Mouse (Mus musculus) embryonic facial prominence, embryonic 11.5 days (tissue): ENCODE data around the gene Mei4. TPM values are rescaled to one million over a fixed set of nuclear protein-coding genes. Genes with fewer than 3 reads are reported as not detected.

Experiments used
- ATAC-seq: fragments of 200-750 bp; cut with Nextera tagmentation; replicated peaks from 2 replicates; pipeline ENCODE4 v1.8.0; 2017; ENCODE audit warnings: low read depth; ENCODE audit not compliant: insufficient number of reproducible peaks, low FRiP score, low TSS enrichment
- DNase-seq: peaks from one replicate; pipeline ENCODE4 v3.0.0-alpha.2; 2015; ENCODE audit warnings: low spot score
- H3K27ac ChIP-seq: fragments of 300-500 bp; sonication (generic); replicated peaks from 2 replicates; pipeline ENCODE4 v1.5.1; 2014; ENCODE audit warnings: mild to moderate bottlenecking, low read depth, low read length, control low read depth
- H3K27me3 ChIP-seq: fragments of 300-500 bp; sonication (generic); 2 replicates; pipeline ENCODE4 v1.6.1; 2014; ENCODE audit warnings: mild to moderate bottlenecking, low read length, moderate library complexity, mixed read lengths; ENCODE audit not compliant: control insufficient read depth, insufficient read depth
- H3K36me3 ChIP-seq: fragments of 300-500 bp; sonication (generic); replicated peaks from 2 replicates; pipeline ENCODE4 v1.6.1; 2014; ENCODE audit warnings: low read depth, mild to moderate bottlenecking, low read length, moderate library complexity, mixed read lengths; ENCODE audit not compliant: control insufficient read depth, insufficient read depth
- H3K4me1 ChIP-seq: fragments of 300-500 bp; sonication (generic); 2 replicates; pipeline ENCODE4 v1.6.1; 2014; ENCODE audit warnings: low read length, mixed read lengths; ENCODE audit not compliant: control insufficient read depth, insufficient read depth
- H3K4me2 ChIP-seq: fragments of 300-500 bp; sonication (generic); 2 replicates; pipeline ENCODE4 v1.6.1; 2014; ENCODE audit warnings: low read depth, mild to moderate bottlenecking, control low read depth, low read length, moderate library complexity
- H3K4me3 ChIP-seq: fragments of 300-500 bp; sonication (generic); 2 replicates; pipeline ENCODE4 v1.5.1; 2014; ENCODE audit warnings: low read depth, low read length, control low read depth
- H3K9ac ChIP-seq: fragments of 300-500 bp; sonication (generic); replicated peaks from 2 replicates; pipeline ENCODE4 v1.6.1; 2014; ENCODE audit warnings: mild to moderate bottlenecking, control low read depth, low read length
- H3K9me3 ChIP-seq: fragments of 300-500 bp; sonication (generic); replicated peaks from 2 replicates; pipeline ENCODE4 v1.6.1; 2016; ENCODE audit warnings: mild to moderate bottlenecking, low read length, inconsistent platforms, mixed read lengths; ENCODE audit not compliant: control insufficient read depth
- WGBS: fragments of 180-500 bp; shearing (Covaris S2); extraction: QIAGEN DNeasy Blood & Tissue Kit; methylation state at CpG from one replicate; pipeline ENCODE4 v1.1.7; 2014; 5-methylcytosine and 5-hydroxymethylcytosine counted together
- polyA plus RNA-seq: library from polyadenylated mRNA; unstranded; fragments of >200 nt; fragmentation: Nextera tagmentation; extraction: Ambion mirVana; gene quantifications from 2 replicates; pipeline ENCODE4 v1.2.1, GENCODE M21; 2014

The Mei4 gene
- polyA plus RNA-seq, 1 experiment from 2014 or later, result 2.5 TPM

- H3K9ac ChIP-seq, result no peak overlapping the region
- no peak overlapping the region for H3K4me3 ChIP-seq
- no peaks in the 10 kb centered on the region for H3K9me3 ChIP-seq
- no peaks in the 10 kb centered on the region for H3K27me3 ChIP-seq
- H3K4me2 ChIP-seq, result no peak overlapping the region
- no peaks in the 10 kb centered on the region for H3K36me3 ChIP-seq
- no peaks in the 10 kb centered on the region for H3K4me1 ChIP-seq
- ATAC-seq (peak; percentile 62; the same call in 1 of the 2 replicates), DNase-seq (no peak)
- WGBS, result 70% methylated on average over 3 of the region's 3 CpGs
- H3K27ac ChIP-seq, result no peak overlapping the region
Measured at GRCm38 (mm10) chr9:82012991-82013390, 149.5 kb downstream of the Mei4 start.

- no peak for ATAC-seq
Measured at GRCm38 (mm10) chr9:82042515-82043056, 179.1 kb downstream of the Mei4 start.

DNA sequence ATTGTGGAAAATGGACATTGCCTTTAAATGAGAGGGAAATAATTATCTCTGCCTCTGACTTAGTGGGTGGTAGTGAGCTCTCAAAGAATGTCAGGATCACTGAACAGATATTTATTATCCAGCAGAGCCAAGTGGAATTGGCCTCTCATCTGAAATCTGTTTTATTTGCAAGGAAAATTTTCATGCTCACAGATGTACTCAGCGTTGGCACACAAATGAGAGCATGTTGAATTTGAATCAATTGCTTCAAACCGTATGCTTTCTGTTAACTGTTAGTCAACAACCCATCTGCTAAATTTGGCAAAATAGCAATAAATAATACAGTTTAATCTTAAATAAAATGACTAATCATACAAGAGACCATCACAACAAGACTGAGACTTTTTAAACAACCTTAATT lies 181.0 kb downstream of the Mei4 start:
- H3K9me3 ChIP-seq, result no peaks in the 10 kb centered on the region
- H3K4me3 ChIP-seq, result no peak overlapping the region
- H3K4me2 ChIP-seq, result no peak overlapping the region
- 84% methylated on average over 2 of the region's 2 CpGs for WGBS
- H3K9ac ChIP-seq, result no peak overlapping the region
- no peak overlapping the region for H3K27ac ChIP-seq
- no peaks in the 10 kb centered on the region for H3K36me3 ChIP-seq
- no peaks in the 10 kb centered on the region for H3K27me3 ChIP-seq
- ATAC-seq, result no peak
- no peak for DNase-seq
- H3K4me1 ChIP-seq, result no peaks in the 10 kb centered on the region

More at GRCm38 (mm10) chr9:82042515-82043056, 179.1 kb downstream of the Mei4 start:
- Histone ChIP-seq H3K9ac (no peak overlapping the region), H3K9me3 (no peaks in the 10 kb centered on the region), H3K4me1 (no peaks in the 10 kb centered on the region), H3K27me3 (no peaks in the 10 kb centered on the region), H3K4me3 (no peak overlapping the region), H3K4me2 (no peak overlapping the region), H3K27ac (no peak overlapping the region), H3K36me3 (no peaks in the 10 kb centered on the region)
- no peak for DNase-seq
- WGBS, result 94% methylated on average over 1 of the region's 1 CpGs

GRCm38 (mm10) chr9:82073832-82074231 lies 210.4 kb downstream of the Mei4 start:
- H3K27ac ChIP-seq, result no peak overlapping the region
- H3K4me3 ChIP-seq, result no peak overlapping the region
- H3K4me2 ChIP-seq, result no peak overlapping the region
- DNase-seq (no peak), ATAC-seq (no peak)
- H3K9ac ChIP-seq, result no peak overlapping the region
- WGBS, result 77% methylated on average over 1 of the region's 1 CpGs
- H3K4me1 ChIP-seq, result no peaks in the 10 kb centered on the region
- no peaks in the 10 kb centered on the region for H3K36me3 ChIP-seq
- H3K27me3 ChIP-seq, result no peaks in the 10 kb centered on the region
- no peaks in the 10 kb centered on the region for H3K9me3 ChIP-seq

DNA sequence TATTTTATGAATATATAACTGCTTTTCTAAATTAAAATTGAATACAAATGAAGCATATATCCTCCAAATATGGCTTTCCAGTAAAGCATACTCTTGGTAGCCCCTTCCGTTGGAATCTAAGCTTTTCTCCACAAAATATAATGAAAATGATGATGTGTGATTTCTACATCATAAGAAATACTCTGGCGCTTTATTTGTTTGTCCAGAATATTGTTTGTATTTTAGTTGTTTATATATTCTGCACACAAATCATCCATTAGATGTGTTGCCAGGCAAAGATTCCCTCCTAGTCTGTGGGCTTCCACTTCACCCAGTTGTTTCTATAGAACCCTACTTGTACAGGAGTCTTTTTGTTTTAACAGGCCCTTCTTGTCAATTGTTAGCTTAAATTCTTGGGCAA lies 211.8 kb downstream of the Mei4 start:
- Histone ChIP-seq H3K36me3 (no peaks in the 10 kb centered on the region), H3K4me2 (no peak overlapping the region), H3K4me3 (no peak overlapping the region), H3K9ac (no peak overlapping the region), H3K27ac (no peak overlapping the region), H3K4me1 (no peaks in the 10 kb centered on the region), H3K9me3 (no peaks in the 10 kb centered on the region), H3K27me3 (no peaks in the 10 kb centered on the region)
- DNase-seq (no peak), ATAC-seq (no peak)
- WGBS, result 94% methylated on average over 2 of the region's 2 CpGs

DNA sequence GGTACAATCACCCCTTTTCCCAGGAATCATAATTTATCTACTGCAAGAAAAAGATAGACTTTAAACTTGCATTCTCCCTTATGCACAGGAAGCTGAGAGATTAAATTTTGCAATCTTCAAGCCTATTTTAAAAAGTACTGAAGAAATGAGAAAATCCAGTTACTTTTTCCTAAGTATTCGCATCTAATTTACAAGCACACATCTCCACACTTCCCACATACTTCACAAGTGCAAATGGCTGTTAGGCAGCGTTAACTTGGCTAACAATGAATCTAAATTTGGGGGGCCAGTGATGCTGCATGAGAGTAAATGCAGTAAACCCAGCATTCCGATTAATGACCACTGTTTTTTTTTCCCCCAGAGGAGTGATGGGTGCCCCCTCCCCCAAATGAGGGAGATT lies 232.9 kb downstream of the Mei4 start:
- H3K36me3 ChIP-seq, result no peaks in the 10 kb centered on the region
- no peak overlapping the region for H3K9ac ChIP-seq
- 82% methylated on average over 3 of the region's 3 CpGs for WGBS

DNA sequence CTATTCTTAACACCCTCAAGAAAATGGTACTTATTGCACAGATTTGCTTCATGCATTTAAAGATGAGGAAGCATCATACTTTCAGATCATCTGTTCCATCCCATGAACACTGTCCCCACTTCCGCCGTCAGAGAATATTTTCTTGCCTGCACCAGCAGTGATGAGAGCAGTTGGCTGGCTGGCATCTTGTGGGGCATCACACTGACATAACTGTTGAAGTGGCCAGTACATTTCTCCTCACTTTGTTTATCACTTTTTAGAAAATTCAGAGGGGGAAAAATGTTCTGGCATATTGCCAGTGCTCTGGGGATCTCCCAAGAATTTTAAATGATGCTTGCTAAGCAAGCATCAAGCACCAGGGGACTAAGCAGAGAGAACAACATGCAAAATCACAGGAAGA lies 251.4 kb downstream of the Mei4 start:
- no peak for ATAC-seq
- WGBS, result 92% methylated on average over 2 of the region's 2 CpGs

More for the DNA sequence above, 232.9 kb downstream of the Mei4 start:
- ATAC-seq, result no peak
- Histone ChIP-seq H3K9me3 (no peaks in the 10 kb centered on the region), H3K4me1 (no peaks in the 10 kb centered on the region), H3K27me3 (no peaks in the 10 kb centered on the region), H3K4me2 (no peak overlapping the region), H3K4me3 (no peak overlapping the region), H3K27ac (no peak overlapping the region)
- no peak for DNase-seq

DNA sequence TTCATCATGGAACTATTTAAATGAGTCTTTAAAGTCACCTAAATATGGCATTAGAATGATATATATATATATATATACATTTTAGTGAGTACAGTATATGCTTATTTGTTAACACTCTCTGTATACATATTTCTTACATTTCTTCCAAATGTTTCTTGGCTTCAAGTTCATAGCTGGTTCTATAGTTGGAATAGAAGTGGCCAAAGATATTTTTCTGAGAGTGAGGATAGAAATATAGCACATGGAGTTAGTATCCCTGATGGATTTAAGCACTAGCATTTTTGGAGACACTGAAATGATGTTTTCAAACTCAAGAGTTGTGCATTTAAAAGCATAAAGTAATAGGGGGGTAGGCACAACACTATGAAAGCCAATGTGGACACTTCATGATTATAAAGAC lies 272.6 kb downstream of the Mei4 start:
- ATAC-seq (no peak), DNase-seq (no peak)
- Histone ChIP-seq H3K27me3 (no peaks in the 10 kb centered on the region), H3K4me1 (no peaks in the 10 kb centered on the region), H3K4me3 (no peak overlapping the region), H3K36me3 (no peaks in the 10 kb centered on the region), H3K4me2 (no peak overlapping the region), H3K9ac (no peak overlapping the region), H3K27ac (no peak overlapping the region), H3K9me3 (no peaks in the 10 kb centered on the region)

More for the DNA sequence above, 251.4 kb downstream of the Mei4 start:
- H3K27ac ChIP-seq, result no peak overlapping the region
- no peak overlapping the region for H3K4me3 ChIP-seq
- H3K36me3 ChIP-seq, result no peaks in the 10 kb centered on the region
- DNase-seq, result no peak
- H3K9me3 ChIP-seq, result no peaks in the 10 kb centered on the region
- H3K4me1 ChIP-seq, result no peaks in the 10 kb centered on the region
- no peak overlapping the region for H3K4me2 ChIP-seq
- H3K9ac ChIP-seq, result no peak overlapping the region
- H3K27me3 ChIP-seq, result no peaks in the 10 kb centered on the region
